Mouse (Mus musculus) forebrain, embryonic 14.5 days (tissue): Measurements from ENCODE around the gene Rsc1a1. TPM values are rescaled to one million over a fixed set of nuclear protein-coding genes. Genes with fewer than 3 reads are reported as not detected.

Source experiments
- ATAC-seq: fragments of 200-750 bp; cut with Nextera tagmentation; 2 replicates; pipeline ENCODE4 v1.8.0; 2017; ENCODE audit warnings: mild to moderate bottlenecking, moderate library complexity
- DNase-seq: peaks from one replicate; pipeline ENCODE4 v3.0.0-alpha.2; 2015; ENCODE audit warnings: low spot score
- H3K27ac ChIP-seq: fragments of 300-500 bp; sonication (generic); 2 replicates; pipeline ENCODE4 v1.5.1; 2014; ENCODE audit warnings: low read depth, mild to moderate bottlenecking, control low read depth, low read length, moderate library complexity
- H3K27me3 ChIP-seq: fragments of 300-500 bp; sonication (generic); replicated peaks from 2 replicates; pipeline ENCODE4 v1.6.1; 2014; ENCODE audit warnings: low read length, control low read depth, mixed read lengths; ENCODE audit not compliant: control insufficient read depth, insufficient read depth
- H3K36me3 ChIP-seq: fragments of 300-500 bp; sonication (generic); 2 replicates; pipeline ENCODE4 v1.6.1; 2014; ENCODE audit warnings: low read length, control low read depth; ENCODE audit not compliant: control insufficient read depth, insufficient read depth
- H3K4me1 ChIP-seq: fragments of 300-500 bp; sonication (generic); 2 replicates; pipeline ENCODE4 v1.6.1; 2014; ENCODE audit warnings: antibody characterized with exemption, low read length, control low read depth; ENCODE audit not compliant: control insufficient read depth, insufficient read depth
- H3K4me2 ChIP-seq: fragments of 300-500 bp; sonication (generic); 2 replicates; pipeline ENCODE4 v1.6.1; 2014; ENCODE audit warnings: mild to moderate bottlenecking, control low read depth, low read length
- H3K4me3 ChIP-seq: fragments of 300-500 bp; sonication (generic); 2 replicates; pipeline ENCODE4 v1.5.1; 2014; ENCODE audit warnings: low read depth, low read length, control low read depth
- H3K9ac ChIP-seq: fragments of 300-500 bp; sonication (generic); 2 replicates; pipeline ENCODE4 v1.6.1; 2014; ENCODE audit warnings: mild to moderate bottlenecking, low read length, control low read depth, moderate library complexity
- H3K9me3 ChIP-seq: fragments of 300-500 bp; sonication (generic); replicated peaks from 2 replicates; pipeline ENCODE4 v1.6.1; 2016; ENCODE audit warnings: low read length, control low read depth, mixed read lengths; ENCODE audit not compliant: control insufficient read depth
- WGBS: fragments of 180-500 bp; shearing (Covaris S2); extraction: QIAGEN DNeasy Blood & Tissue Kit; methylation state at CpG from one replicate; pipeline ENCODE4 v1.1.7; 2014; 5-methylcytosine and 5-hydroxymethylcytosine counted together
- polyA plus RNA-seq: library from polyadenylated mRNA; unstranded; fragments of >200 nt; fragmentation: Nextera tagmentation; extraction: Ambion mirVana; gene quantifications from 2 replicates; pipeline ENCODE4 v1.2.1, GENCODE M21; 2014

The Rsc1a1 gene
- polyA plus RNA-seq, 1 experiment from 2014 or later: 2.5 TPM

- Histone ChIP-seq H3K27me3 (no peaks in the 10 kb centered on the region), H3K9ac (peak overlapping the region; percentile 91), H3K4me3 (peak overlapping the region; percentile 80), H3K9me3 (no peaks in the 10 kb centered on the region), H3K4me1 (peaks cover 8% of the 10 kb centered on the region; the same call in 1 of the 2 replicates), H3K4me2 (peak overlapping the region; percentile 70), H3K27ac (peak overlapping the region; percentile 66), H3K36me3 (peaks cover 19% of the 10 kb centered on the region)
- ATAC-seq: peak; percentile 90
- peak; percentile 74 for DNase-seq
- WGBS: under 1% methylated on average over 49 of the region's 60 CpGs
These were observed 21.2 kb downstream of the Rsc1a1 start for GRCm38 (mm10) chr4:141664011-141664745.

GRCm38 (mm10) chr4:141663122-141663931 lies 22.1 kb downstream of the Rsc1a1 start:
- Histone ChIP-seq H3K4me3 (peak overlapping the region; percentile 80), H3K4me1 (peaks cover 8% of the 10 kb centered on the region; the same call in 1 of the 2 replicates), H3K9me3 (no peaks in the 10 kb centered on the region), H3K36me3 (peaks cover 22% of the 10 kb centered on the region), H3K27me3 (no peaks in the 10 kb centered on the region), H3K9ac (peak overlapping the region; percentile 91), H3K27ac (peak overlapping the region; percentile 66), H3K4me2 (peak overlapping the region; percentile 70)
- DNase-seq (peak; percentile 31), ATAC-seq (peak; percentile 38)
- WGBS: 3% methylated on average over 46 of the region's 47 CpGs

GRCm38 (mm10) chr4:141660884-141661283 lies 24.5 kb downstream of the Rsc1a1 start:
- ATAC-seq: no peak
- Histone ChIP-seq H3K27me3 (no peaks in the 10 kb centered on the region), H3K36me3 (peaks cover 29% of the 10 kb centered on the region), H3K9ac (no peak overlapping the region), H3K27ac (no peak overlapping the region), H3K4me1 (peaks cover 8% of the 10 kb centered on the region; the same call in 1 of the 2 replicates), H3K4me3 (no peak overlapping the region), H3K4me2 (no peak overlapping the region), H3K9me3 (no peaks in the 10 kb centered on the region)
- WGBS: 85% methylated on average over 11 of the region's 11 CpGs
- no peak for DNase-seq

GRCm38 (mm10) chr4:141659739-141660138 lies 25.7 kb downstream of the Rsc1a1 start:
- Histone ChIP-seq H3K9ac (no peak overlapping the region), H3K4me3 (no peak overlapping the region), H3K4me2 (no peak overlapping the region), H3K27ac (no peak overlapping the region), H3K27me3 (no peaks in the 10 kb centered on the region), H3K9me3 (no peaks in the 10 kb centered on the region), H3K4me1 (peaks cover 4% of the 10 kb centered on the region; the same call in 1 of the 2 replicates), H3K36me3 (peaks cover 29% of the 10 kb centered on the region)
- DNase-seq (no peak), ATAC-seq (no peak)
- 59% methylated on average over 4 of the region's 4 CpGs for WGBS

- H3K4me1 ChIP-seq: no peaks in the 10 kb centered on the region; the same call in 1 of the 2 replicates
- no peak for DNase-seq
- no peak overlapping the region for H3K4me2 ChIP-seq
- no peak overlapping the region for H3K9ac ChIP-seq
- WGBS: 96% methylated on average over 6 of the region's 6 CpGs
- no peaks in the 10 kb centered on the region for H3K9me3 ChIP-seq
- no peaks in the 10 kb centered on the region for H3K27me3 ChIP-seq
- no peak overlapping the region for H3K27ac ChIP-seq
- ATAC-seq: no peak
- no peak overlapping the region for H3K4me3 ChIP-seq
- H3K36me3 ChIP-seq: peaks cover 30% of the 10 kb centered on the region
These were observed 26.4 kb downstream of the Rsc1a1 start for GRCm38 (mm10) chr4:141658846-141659484.

GRCm38 (mm10) chr4:141656932-141657331 lies 28.5 kb downstream of the Rsc1a1 start:
- DNase-seq (no peak), ATAC-seq (no peak)
- no peaks in the 10 kb centered on the region for H3K4me1 ChIP-seq
- H3K27me3 ChIP-seq: no peaks in the 10 kb centered on the region
- no peaks in the 10 kb centered on the region for H3K9me3 ChIP-seq
- H3K4me2 ChIP-seq: no peak overlapping the region
- no peak overlapping the region for H3K4me3 ChIP-seq
- H3K27ac ChIP-seq: no peak overlapping the region
- WGBS: 88% methylated on average over 8 of the region's 8 CpGs
- peaks cover 45% of the 10 kb centered on the region for H3K36me3 ChIP-seq
- H3K9ac ChIP-seq: no peak overlapping the region

- Histone ChIP-seq H3K4me3 (no peak overlapping the region), H3K4me2 (no peak overlapping the region), H3K36me3 (peaks cover 45% of the 10 kb centered on the region), H3K27me3 (no peaks in the 10 kb centered on the region), H3K9me3 (no peaks in the 10 kb centered on the region), H3K9ac (no peak overlapping the region), H3K27ac (no peak overlapping the region), H3K4me1 (no peaks in the 10 kb centered on the region)
- ATAC-seq (no peak), DNase-seq (no peak)
- WGBS: 90% methylated on average over 12 of the region's 12 CpGs
These were observed 29.3 kb downstream of the Rsc1a1 start for GRCm38 (mm10) chr4:141655908-141656608.

GRCm38 (mm10) chr4:141654509-141654908 lies 30.9 kb downstream of the Rsc1a1 start:
- peaks cover 31% of the 10 kb centered on the region for H3K36me3 ChIP-seq
- no peaks in the 10 kb centered on the region for H3K9me3 ChIP-seq
- no peaks in the 10 kb centered on the region for H3K27me3 ChIP-seq
- DNase-seq: no peak
- no peaks in the 10 kb centered on the region for H3K4me1 ChIP-seq
- no peak for ATAC-seq
- no peak overlapping the region for H3K9ac ChIP-seq
- H3K4me2 ChIP-seq: no peak overlapping the region
- 91% methylated on average over 6 of the region's 6 CpGs for WGBS
- H3K27ac ChIP-seq: no peak overlapping the region
- H3K4me3 ChIP-seq: no peak overlapping the region
